Mouse (Mus musculus): ENCODE results near the gene Uchl5.

The Uchl5 gene

GRCm38 (mm10) chr1:143803537-143803936, 26.5 kb downstream of the Uchl5 start:
- peak; percentile 61 for DNase-seq (ENCODE audit: low read depth, low spot score)

- DNase-seq (ENCODE audit: low read depth, low spot score): peak; percentile 4
Observed at GRCm38 (mm10) chr1:143809062-143809461, 32.0 kb downstream of the Uchl5 start.

GRCm38 (mm10) chr1:143813676-143814360, 36.7 kb downstream of the Uchl5 start:
- peak; percentile 57 for DNase-seq (ENCODE audit: low read depth, low spot score)

- no peak for DNase-seq (ENCODE audit: low read depth, low spot score)
Observed at GRCm38 (mm10) chr1:143820096-143820877, 43.2 kb downstream of the Uchl5 start.

- DNase-seq (ENCODE audit: low read depth, low spot score): no peak
Observed at GRCm38 (mm10) chr1:143822677-143823076, 45.6 kb downstream of the Uchl5 start.

GRCm38 (mm10) chr1:143830713-143831112, 53.6 kb downstream of the Uchl5 start:
- DNase-seq (ENCODE audit: low read depth, low spot score): peak; percentile 26

- no peak for DNase-seq (ENCODE audit: low read depth, low spot score)
Observed at GRCm38 (mm10) chr1:143836363-143837182, 59.5 kb downstream of the Uchl5 start.

GRCm38 (mm10) chr1:143837681-143838080, 60.6 kb downstream of the Uchl5 start:
- DNase-seq (ENCODE audit: low read depth, low spot score): peak; percentile 38

- DNase-seq (ENCODE audit: low read depth, low spot score): no peak
Observed at GRCm38 (mm10) chr1:143838896-143839410, 61.9 kb downstream of the Uchl5 start.

GRCm38 (mm10) chr1:143852329-143852728, 75.3 kb downstream of the Uchl5 start:
- DNase-seq (ENCODE audit: low read depth, low spot score): no peak

GRCm38 (mm10) chr1:143852779-143853358, 75.8 kb downstream of the Uchl5 start:
- DNase-seq (ENCODE audit: low read depth, low spot score): no peak

GRCm38 (mm10) chr1:143853691-143854115, 76.6 kb downstream of the Uchl5 start:
- DNase-seq (ENCODE audit: low read depth, low spot score): no peak

GRCm38 (mm10) chr1:143855706-143856105, 78.6 kb downstream of the Uchl5 start:
- DNase-seq (ENCODE audit: low read depth, low spot score): peak; percentile 56
